Mouse (Mus musculus): ENCODE data around the gene St3gal4. TPM values are rescaled to one million over a fixed set of nuclear protein-coding genes. Genes with fewer than 3 reads are reported as not detected.

The St3gal4 gene
- polyA plus RNA-seq (2015; fragmentation: Nextera tagmentation; extraction: Ambion mirVana), result 22.3 and 23.0 TPM in 2 replicates

GRCm38 (mm10) chr9:35119168-35119567, at the start of gene St3gal4:
TSS of gene St3gal4 (minus strand) at chr9:35119268.
- no peak within 1 kb of the TSS for H3K9ac ChIP-seq

GRCm38 (mm10) chr9:35166798-35167635, 47.9 kb upstream of the St3gal4 start:
- no peak for ATAC-seq (replicated peaks; ENCODE audit: insufficient number of reproducible peaks, insufficient read depth, low FRiP score, low read depth)
- Histone ChIP-seq H3K9me3 (replicated peaks) (no peaks in the 10 kb centered on the region), H3K4me2 (no peak overlapping the region), H3K36me3 (peaks cover 10% of the 10 kb centered on the region; the same call in 1 of the 2 replicates), H3K27ac (no peak overlapping the region), H3K4me1 (replicated peaks) (no peaks in the 10 kb centered on the region), H3K27me3 (no peaks in the 10 kb centered on the region), H3K4me3 (no peak overlapping the region), H3K9ac (no peak overlapping the region)
- WGBS, result 69% methylated on average over 9 of the region's 9 CpGs

More at GRCm38 (mm10) chr9:35119168-35119567, at the start of gene St3gal4:
- WGBS, result 74% methylated on average over 6 of the region's 6 CpGs
- Histone ChIP-seq H3K36me3 (peaks cover 8% of the 10 kb centered on the region; the same call in 1 of the 2 replicates), H3K4me3 (no peak within 1 kb of the TSS), H3K27me3 (no peaks in the 10 kb centered on the region), H3K27ac (peak within 1 kb of the TSS; percentile 91), H3K9me3 (replicated peaks) (no peaks in the 10 kb centered on the region), H3K4me1 (replicated peaks) (peaks cover 44% of the 10 kb centered on the region), H3K4me2 (peak within 1 kb of the TSS; percentile 86)
- no peak for ATAC-seq (replicated peaks; ENCODE audit: insufficient number of reproducible peaks, insufficient read depth, low FRiP score, low read depth)

DNA sequence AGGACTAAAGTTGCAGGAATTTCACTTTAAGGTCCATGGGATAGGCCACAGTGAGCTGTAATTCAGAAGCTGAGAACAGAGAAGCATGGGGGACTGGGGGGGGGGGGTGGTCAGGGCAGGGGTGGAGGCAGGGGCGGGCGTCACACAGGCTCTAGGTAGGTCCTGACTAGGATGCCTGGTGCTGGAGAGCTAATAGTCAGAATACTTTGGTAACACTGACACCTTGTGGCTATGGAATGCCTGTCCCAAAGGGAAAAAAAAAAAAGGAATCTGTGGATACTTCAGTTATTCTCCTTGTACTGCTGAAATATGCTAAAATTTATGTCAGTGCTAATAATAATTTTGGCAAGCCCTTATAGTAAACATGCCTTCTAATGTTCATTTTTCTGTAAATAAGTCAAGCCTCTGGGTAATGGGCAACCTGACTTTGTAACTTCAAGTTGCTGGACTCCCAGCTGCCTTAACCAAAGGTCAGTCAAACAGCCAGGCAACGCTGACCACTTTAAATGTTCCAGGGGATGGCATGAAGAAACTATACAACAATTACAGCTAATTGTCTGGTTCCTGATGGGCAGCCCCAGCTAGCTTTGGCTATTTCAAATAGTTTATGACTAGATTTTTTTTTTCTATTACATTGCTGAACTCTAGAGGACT, 47.2 kb upstream of the St3gal4 start:
- Histone ChIP-seq H3K4me3 (no peak overlapping the region), H3K36me3 (peaks cover 10% of the 10 kb centered on the region; the same call in 1 of the 2 replicates), H3K9ac (no peak overlapping the region), H3K9me3 (replicated peaks) (no peaks in the 10 kb centered on the region), H3K27ac (no peak overlapping the region), H3K27me3 (no peaks in the 10 kb centered on the region), H3K4me2 (no peak overlapping the region), H3K4me1 (replicated peaks) (no peaks in the 10 kb centered on the region)
- no peak for ATAC-seq (replicated peaks; ENCODE audit: insufficient number of reproducible peaks, insufficient read depth, low FRiP score, low read depth)
- WGBS, result 31% methylated on average over 3 of the region's 3 CpGs

- Histone ChIP-seq H3K4me2 (no peak overlapping the region), H3K4me1 (replicated peaks) (no peaks in the 10 kb centered on the region), H3K36me3 (no peaks in the 10 kb centered on the region), H3K4me3 (no peak overlapping the region), H3K9me3 (replicated peaks) (no peaks in the 10 kb centered on the region), H3K27me3 (no peaks in the 10 kb centered on the region), H3K27ac (no peak overlapping the region), H3K9ac (no peak overlapping the region)
- no peak for ATAC-seq (replicated peaks; ENCODE audit: insufficient number of reproducible peaks, insufficient read depth, low FRiP score, low read depth)
- 62% methylated on average over 5 of the region's 5 CpGs for WGBS
These were observed 45.2 kb upstream of the St3gal4 start for GRCm38 (mm10) chr9:35164142-35164874.

DNA sequence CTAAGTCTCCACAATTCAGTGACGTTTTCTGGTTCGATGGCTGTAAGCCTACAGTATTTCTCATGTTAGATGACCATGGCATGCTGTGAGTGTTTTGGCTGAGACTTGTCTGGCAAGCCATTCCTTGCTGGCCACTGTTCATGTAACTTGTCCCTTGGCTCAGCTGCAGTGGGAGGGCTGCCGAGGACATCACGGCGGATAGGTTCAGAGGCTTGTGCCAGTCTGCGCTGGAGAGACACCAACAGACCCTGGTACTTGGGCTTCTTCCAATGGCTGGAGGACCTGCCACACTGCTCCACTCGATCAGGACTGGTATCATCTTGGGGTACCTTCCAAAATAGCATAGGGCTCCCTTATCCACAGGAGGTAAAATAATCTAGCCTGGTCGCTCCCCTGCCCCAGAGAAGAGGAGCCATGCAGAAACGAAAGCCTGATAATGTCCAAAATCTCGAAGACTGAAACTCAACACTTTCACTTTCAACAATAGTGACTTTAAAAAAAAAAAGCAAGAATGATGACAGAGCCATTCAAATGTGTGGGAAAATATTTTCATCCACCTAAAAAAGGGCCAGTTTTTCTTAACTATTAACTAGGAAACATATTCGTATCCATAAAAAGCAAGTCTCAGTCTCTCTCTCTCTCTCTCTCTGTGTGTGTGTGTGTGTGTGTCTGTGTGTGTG, 44.1 kb upstream of the St3gal4 start:
- H3K9me3 ChIP-seq (replicated peaks), result no peaks in the 10 kb centered on the region
- no peak overlapping the region for H3K4me2 ChIP-seq
- no peak overlapping the region for H3K27ac ChIP-seq
- no peak overlapping the region for H3K4me3 ChIP-seq
- WGBS, result 75% methylated on average over 11 of the region's 11 CpGs
- no peaks in the 10 kb centered on the region for H3K36me3 ChIP-seq
- no peak overlapping the region for H3K9ac ChIP-seq
- H3K4me1 ChIP-seq (replicated peaks), result no peaks in the 10 kb centered on the region
- H3K27me3 ChIP-seq, result no peaks in the 10 kb centered on the region
- no peak for ATAC-seq (replicated peaks; ENCODE audit: insufficient number of reproducible peaks, insufficient read depth, low FRiP score, low read depth)

- Histone ChIP-seq H3K4me3 (no peak overlapping the region), H3K27me3 (no peaks in the 10 kb centered on the region), H3K9ac (no peak overlapping the region), H3K9me3 (replicated peaks) (no peaks in the 10 kb centered on the region), H3K4me2 (no peak overlapping the region), H3K36me3 (no peaks in the 10 kb centered on the region), H3K4me1 (replicated peaks) (0 out of 2 replicates have a peak, but pooled peaks cover 2% of the 10 kb centered on the region), H3K27ac (no peak overlapping the region)
- 85% methylated on average over 7 of the region's 7 CpGs for WGBS
- ATAC-seq (replicated peaks; ENCODE audit: insufficient number of reproducible peaks, insufficient read depth, low FRiP score, low read depth), result no peak
These were observed 42.7 kb upstream of the St3gal4 start for GRCm38 (mm10) chr9:35161721-35162120.

DNA sequence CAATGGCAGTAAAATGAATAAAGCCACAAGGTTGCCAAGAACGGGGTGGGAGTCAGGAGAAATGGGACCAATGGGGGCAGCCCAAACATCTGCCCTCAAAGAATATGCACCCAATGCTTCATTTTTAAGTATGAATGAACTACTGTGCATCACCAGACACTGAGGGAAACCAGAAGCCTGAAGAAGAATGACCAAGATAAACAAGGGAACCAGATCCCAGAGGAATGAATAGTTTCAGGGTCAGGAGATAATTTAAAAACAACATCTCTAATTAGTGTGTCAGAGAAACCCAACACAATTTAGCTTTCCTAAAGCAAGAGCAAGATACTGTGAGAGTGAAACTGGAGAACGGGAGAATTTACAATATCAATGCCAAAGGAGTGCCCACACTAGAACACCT, 41.6 kb upstream of the St3gal4 start:
- no peak for ATAC-seq (replicated peaks; ENCODE audit: insufficient number of reproducible peaks, insufficient read depth, low FRiP score, low read depth)
- Histone ChIP-seq H3K27ac (no peak overlapping the region), H3K36me3 (no peaks in the 10 kb centered on the region), H3K4me1 (replicated peaks) (0 out of 2 replicates have a peak, but pooled peaks cover 7% of the 10 kb centered on the region), H3K4me3 (no peak overlapping the region), H3K9me3 (replicated peaks) (no peaks in the 10 kb centered on the region), H3K9ac (no peak overlapping the region), H3K27me3 (no peaks in the 10 kb centered on the region), H3K4me2 (no peak overlapping the region)
- 73% methylated on average over 2 of the region's 2 CpGs for WGBS

GRCm38 (mm10) chr9:35158477-35158876, 39.4 kb upstream of the St3gal4 start:
- Histone ChIP-seq H3K9me3 (replicated peaks) (no peaks in the 10 kb centered on the region), H3K4me3 (no peak overlapping the region), H3K4me1 (replicated peaks) (0 out of 2 replicates have a peak, but pooled peaks cover 7% of the 10 kb centered on the region), H3K9ac (no peak overlapping the region), H3K36me3 (no peaks in the 10 kb centered on the region), H3K27me3 (no peaks in the 10 kb centered on the region), H3K27ac (no peak overlapping the region), H3K4me2 (no peak overlapping the region)
- no peak for ATAC-seq (replicated peaks; ENCODE audit: insufficient number of reproducible peaks, insufficient read depth, low FRiP score, low read depth)
- WGBS, result 85% methylated on average over 3 of the region's 3 CpGs

- H3K27me3 ChIP-seq, result no peaks in the 10 kb centered on the region
- no peak overlapping the region for H3K4me2 ChIP-seq
- H3K4me3 ChIP-seq, result no peak overlapping the region
- no peak overlapping the region for H3K9ac ChIP-seq
- WGBS, result 73% methylated on average over 4 of the region's 4 CpGs
- no peaks in the 10 kb centered on the region for H3K36me3 ChIP-seq
- 0 out of 2 replicates have a peak, but pooled peaks cover 7% of the 10 kb centered on the region for H3K4me1 ChIP-seq (replicated peaks)
- peak overlapping the region; percentile 51; the same call in 1 of the 2 replicates for H3K27ac ChIP-seq
- ATAC-seq (replicated peaks; ENCODE audit: insufficient number of reproducible peaks, insufficient read depth, low FRiP score, low read depth), result no peak
- H3K9me3 ChIP-seq (replicated peaks), result no peaks in the 10 kb centered on the region
These were observed 37.8 kb upstream of the St3gal4 start for GRCm38 (mm10) chr9:35156862-35157261.

DNA sequence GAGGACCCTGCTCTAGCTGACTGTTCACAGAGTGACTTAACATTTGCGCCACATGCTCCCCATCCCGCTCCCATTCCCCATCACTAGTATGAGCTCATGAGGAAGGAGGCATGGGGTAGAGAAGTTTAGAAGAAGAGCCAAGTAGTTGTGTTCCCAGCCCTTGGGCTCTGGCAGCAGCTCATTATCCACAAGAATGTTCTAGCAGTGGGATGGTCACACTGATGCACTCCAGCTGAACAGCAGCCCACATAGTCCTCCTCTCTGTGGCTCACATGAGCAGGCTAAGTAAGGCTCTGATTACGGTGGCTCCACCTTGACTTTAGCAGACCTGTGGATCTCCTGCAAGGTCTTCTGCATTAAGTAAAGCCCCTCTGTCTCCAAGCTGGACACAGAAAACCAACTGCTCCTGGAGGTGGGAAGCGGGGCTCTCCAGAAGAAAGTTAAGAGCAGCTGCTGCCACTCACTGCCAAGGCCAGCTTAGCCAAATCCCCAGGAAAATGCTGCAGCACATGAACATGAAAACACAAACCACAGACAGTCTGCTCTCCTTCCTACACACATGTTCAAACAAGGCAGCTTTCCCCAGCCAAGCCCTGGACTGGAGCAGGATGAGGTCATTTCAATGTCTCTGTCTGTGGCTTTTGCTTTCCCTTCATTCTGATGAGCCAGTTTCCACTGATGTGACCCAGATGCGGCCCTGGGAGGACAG, 37.1 kb upstream of the St3gal4 start:
- WGBS, result 73% methylated on average over 5 of the region's 5 CpGs
- Histone ChIP-seq H3K36me3 (no peaks in the 10 kb centered on the region), H3K4me3 (no peak overlapping the region), H3K27ac (peak overlapping the region; percentile 51), H3K4me1 (replicated peaks) (0 out of 2 replicates have a peak, but pooled peaks cover 7% of the 10 kb centered on the region), H3K27me3 (no peaks in the 10 kb centered on the region), H3K4me2 (no peak overlapping the region), H3K9me3 (replicated peaks) (no peaks in the 10 kb centered on the region), H3K9ac (no peak overlapping the region)
- no peak for ATAC-seq (replicated peaks; ENCODE audit: insufficient number of reproducible peaks, insufficient read depth, low FRiP score, low read depth)
